Mouse (Mus musculus): ENCODE data around the gene Zbtb41.

- no peak for TF ChIP-seq CTCF (IDR thresholded peaks at IDR 0.05; ENCODE audit: borderline replicate concordance, extremely low read depth, insufficient read depth, insufficient read length)
- TF ChIP-seq POLR2A (IDR thresholded peaks at IDR 0.05; ENCODE audit: borderline replicate concordance, extremely low read depth, insufficient read depth, insufficient read length, poor library complexity, severe bottlenecking): no peak
Observed at GRCm38 (mm10) chr1:139375900-139376299, 46.2 kb upstream of the Zbtb41 start.

All from brain, embryonic 14.5 days (tissue).